Mouse (Mus musculus) liver, postnatal 0 days (tissue): ENCODE measurements around the gene Abhd6. TPM values are rescaled to one million over a fixed set of nuclear protein-coding genes. Genes with fewer than 3 reads are reported as not detected.

ENCODE experiments used
- ATAC-seq: fragments of 200-750 bp; cut with Nextera tagmentation; 2 replicates; pipeline ENCODE4 v1.8.0; 2017; ENCODE audit warnings: mild to moderate bottlenecking, moderate library complexity
- DNase-seq: peaks from one replicate; pipeline ENCODE4 v3.0.0-alpha.2; 2016
- H3K27ac ChIP-seq: fragments of 300-500 bp; sonication (generic); 2 replicates; pipeline ENCODE4 v1.5.1; 2014; ENCODE audit warnings: antibody characterized with exemption, moderate library complexity, mild to moderate bottlenecking, low read depth
- H3K27me3 ChIP-seq: fragments of 300-500 bp; sonication (generic); 2 replicates; pipeline ENCODE4 v1.6.1; 2014; ENCODE audit warnings: low read length, control low read depth, mixed read lengths; ENCODE audit not compliant: insufficient read depth
- H3K36me3 ChIP-seq: fragments of 300-500 bp; sonication (generic); replicated peaks from 2 replicates; pipeline ENCODE4 v1.6.1; 2014; ENCODE audit warnings: mild to moderate bottlenecking, control low read depth, low read length, moderate library complexity, mixed read lengths; ENCODE audit not compliant: insufficient read depth
- H3K4me1 ChIP-seq: fragments of 300-500 bp; sonication (generic); 2 replicates; pipeline ENCODE4 v1.6.1; 2014; ENCODE audit warnings: antibody characterized with exemption, mild to moderate bottlenecking, control low read depth; ENCODE audit not compliant: insufficient read depth
- H3K4me2 ChIP-seq: fragments of 300-500 bp; sonication (generic); 2 replicates; pipeline ENCODE4 v1.6.1; 2014; ENCODE audit warnings: low read depth, mild to moderate bottlenecking, low read length, moderate library complexity, mixed read lengths
- H3K4me3 ChIP-seq: fragments of 300-500 bp; sonication (generic); 2 replicates; pipeline ENCODE4 v1.5.1; 2014; ENCODE audit warnings: low read depth, low read length
- H3K9ac ChIP-seq: fragments of 300-500 bp; sonication (generic); replicated peaks from 2 replicates; pipeline ENCODE4 v1.6.1; 2014; ENCODE audit warnings: mild to moderate bottlenecking, moderate library complexity
- H3K9me3 ChIP-seq: fragments of 300-500 bp; sonication (generic); 2 replicates; pipeline ENCODE4 v1.6.1; 2016; ENCODE audit warnings: mild to moderate bottlenecking, control low read depth, low read length, mixed read lengths
- CTCF ChIP-seq: sonication (generic); IDR thresholded peaks from 2 replicates; pipeline ENCODE4 v1.5.1; 2016; ENCODE audit warnings: antibody characterized with exemption, low read depth
- EP300 ChIP-seq: IDR thresholded peaks from 2 replicates; pipeline ENCODE4 v1.6.1; 2016; ENCODE audit warnings: antibody characterized with exemption, low read depth, mild to moderate bottlenecking
- WGBS: fragments of 180-500 bp; shearing (Covaris S2); extraction: QIAGEN DNeasy Blood & Tissue Kit; methylation state at CpG from one replicate; pipeline ENCODE4 v1.1.7; 2014; ENCODE audit not compliant: insufficient replicate concordance; 5-methylcytosine and 5-hydroxymethylcytosine counted together
- polyA plus RNA-seq: library from polyadenylated mRNA; unstranded; fragments of >200 nt; fragmentation: Nextera tagmentation; extraction: Ambion mirVana; gene quantifications from 2 replicates; pipeline ENCODE4 v1.2.1, GENCODE M21; 2015

Gene Abhd6
- polyA plus RNA-seq, 1 experiment from 2014 or later, result 34.0 TPM

GRCm38 (mm10) chr14:8007084-8007483 lies 4.4 kb downstream of the Abhd6 start:
- peaks cover 5% of the 10 kb centered on the region; the same call in 1 of the 2 replicates for H3K27me3 ChIP-seq
- no peaks in the 10 kb centered on the region for H3K36me3 ChIP-seq
- H3K9me3 ChIP-seq, result no peaks in the 10 kb centered on the region
- no peak overlapping the region for H3K27ac ChIP-seq
- DNase-seq, result no peak
- H3K9ac ChIP-seq, result no peak overlapping the region
- H3K4me2 ChIP-seq, result no peak overlapping the region
- peaks cover 14% of the 10 kb centered on the region; the same call in 1 of the 2 replicates for H3K4me1 ChIP-seq
- TF ChIP-seq EP300 (no peak), CTCF (no peak)
- H3K4me3 ChIP-seq, result no peak overlapping the region
- no peak for ATAC-seq

GRCm38 (mm10) chr14:8007486-8007885 lies 4.8 kb downstream of the Abhd6 start:
- Histone ChIP-seq H3K36me3 (no peaks in the 10 kb centered on the region), H3K4me2 (no peak overlapping the region), H3K27ac (no peak overlapping the region), H3K9me3 (no peaks in the 10 kb centered on the region), H3K4me3 (no peak overlapping the region), H3K9ac (no peak overlapping the region), H3K4me1 (peaks cover 12% of the 10 kb centered on the region; the same call in 1 of the 2 replicates), H3K27me3 (0 out of 2 replicates have a peak, but pooled peaks cover 2% of the 10 kb centered on the region)
- DNase-seq, result no peak
- no peak for TF ChIP-seq CTCF
- no peak for ATAC-seq
- WGBS, result 73% methylated on average over 2 of the region's 2 CpGs

DNA sequence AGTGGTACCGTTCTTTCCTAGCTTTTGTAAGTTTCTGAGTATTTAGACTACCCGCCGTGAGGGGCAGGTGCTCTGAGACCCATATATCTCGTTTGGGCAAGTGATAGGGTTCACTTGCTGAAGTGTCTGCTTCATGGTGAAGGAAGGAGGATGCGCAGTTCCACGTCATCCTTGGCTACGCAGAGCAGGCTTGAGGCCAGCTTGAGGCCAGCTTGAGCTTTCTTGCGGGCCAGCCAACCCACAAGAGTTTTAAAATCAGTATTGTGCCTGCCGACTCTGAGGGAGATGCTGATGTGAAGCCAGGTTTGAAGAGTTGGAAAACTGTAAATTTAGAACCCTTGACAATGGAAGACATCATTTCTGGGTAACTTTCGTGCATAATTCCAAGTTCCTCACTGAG lies 5.2 kb downstream of the Abhd6 start:
- Histone ChIP-seq H3K4me3 (no peak overlapping the region), H3K9me3 (no peaks in the 10 kb centered on the region), H3K27ac (no peak overlapping the region), H3K27me3 (0 out of 2 replicates have a peak, but pooled peaks cover 2% of the 10 kb centered on the region), H3K4me2 (no peak overlapping the region), H3K36me3 (no peaks in the 10 kb centered on the region), H3K4me1 (peaks cover 8% of the 10 kb centered on the region; the same call in 1 of the 2 replicates), H3K9ac (no peak overlapping the region)
- WGBS, result 80% methylated on average over 10 of the region's 10 CpGs
- DNase-seq (no peak), ATAC-seq (no peak)
- TF ChIP-seq CTCF (no peak), EP300 (no peak)

- no peak overlapping the region for H3K4me3 ChIP-seq
- ATAC-seq (no peak), DNase-seq (no peak)
- WGBS, result 71% methylated on average over 2 of the region's 2 CpGs
- no peak overlapping the region for H3K27ac ChIP-seq
- H3K4me2 ChIP-seq, result no peak overlapping the region
- no peaks in the 10 kb centered on the region for H3K27me3 ChIP-seq
- TF ChIP-seq EP300, result no peak
- H3K9ac ChIP-seq, result no peak overlapping the region
- peaks cover 3% of the 10 kb centered on the region; the same call in 1 of the 2 replicates for H3K4me1 ChIP-seq
- no peaks in the 10 kb centered on the region for H3K9me3 ChIP-seq
- no peaks in the 10 kb centered on the region for H3K36me3 ChIP-seq
Observed at GRCm38 (mm10) chr14:8011297-8011696, 8.6 kb downstream of the Abhd6 start.

GRCm38 (mm10) chr14:8011938-8012337 lies 9.2 kb downstream of the Abhd6 start:
- peaks cover 6% of the 10 kb centered on the region; the same call in 1 of the 2 replicates for H3K4me1 ChIP-seq
- WGBS, result 69% methylated on average over 6 of the region's 6 CpGs
- H3K27me3 ChIP-seq, result no peaks in the 10 kb centered on the region
- H3K36me3 ChIP-seq, result no peaks in the 10 kb centered on the region
- no peak for TF ChIP-seq EP300
- no peak for TF ChIP-seq CTCF
- DNase-seq (no peak), ATAC-seq (no peak)
- H3K4me2 ChIP-seq, result no peak overlapping the region
- H3K9me3 ChIP-seq, result no peaks in the 10 kb centered on the region
- H3K4me3 ChIP-seq, result no peak overlapping the region
- H3K9ac ChIP-seq, result no peak overlapping the region
- no peak overlapping the region for H3K27ac ChIP-seq

- 0 out of 2 replicates have a peak, but pooled peaks have one; percentile 15 for ATAC-seq
- DNase-seq, result no peak
- Histone ChIP-seq H3K4me1 (peaks cover 8% of the 10 kb centered on the region; the same call in 1 of the 2 replicates), H3K27me3 (no peaks in the 10 kb centered on the region), H3K4me2 (no peak overlapping the region), H3K4me3 (no peak overlapping the region), H3K9ac (no peak overlapping the region), H3K27ac (peak overlapping the region; percentile 57), H3K9me3 (no peaks in the 10 kb centered on the region), H3K36me3 (no peaks in the 10 kb centered on the region)
- no peak for TF ChIP-seq CTCF
- no peak for TF ChIP-seq EP300
- 85% methylated on average over 6 of the region's 6 CpGs for WGBS
Observed at GRCm38 (mm10) chr14:8015756-8016155, 13.1 kb downstream of the Abhd6 start.

DNA sequence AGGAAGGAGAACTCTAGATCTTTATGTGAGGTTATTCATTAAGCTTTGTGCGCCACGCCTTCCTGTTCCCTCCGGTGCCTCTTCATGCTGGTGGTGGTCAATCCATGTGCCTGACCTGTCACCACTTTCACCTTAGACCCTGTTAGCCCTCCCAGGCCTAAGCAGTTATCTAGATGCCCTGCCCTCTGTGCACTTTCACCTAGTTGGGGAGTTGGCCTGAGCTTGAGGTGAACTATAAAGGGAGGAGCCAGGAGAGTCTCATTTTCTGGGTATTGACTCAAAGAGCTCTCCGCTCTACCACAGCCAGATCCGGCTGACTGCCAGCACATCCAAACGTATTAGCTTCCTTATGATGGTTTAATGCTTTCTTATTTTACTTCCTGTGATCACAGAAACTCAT lies 13.6 kb downstream of the Abhd6 start:
- Histone ChIP-seq H3K27ac (peak overlapping the region; percentile 57), H3K9me3 (no peaks in the 10 kb centered on the region), H3K9ac (peak overlapping the region; percentile 16; the same call in 1 of the 2 replicates), H3K4me1 (peaks cover 8% of the 10 kb centered on the region; the same call in 1 of the 2 replicates), H3K36me3 (no peaks in the 10 kb centered on the region), H3K4me3 (no peak overlapping the region), H3K4me2 (no peak overlapping the region), H3K27me3 (no peaks in the 10 kb centered on the region)
- DNase-seq (peak; percentile 50), ATAC-seq (peak; percentile 97)
- TF ChIP-seq EP300, result no peak
- TF ChIP-seq CTCF, result no peak
- WGBS, result 54% methylated on average over 6 of the region's 6 CpGs
